Mouse (Mus musculus): Measurements from ENCODE around the gene Pias1. TPM values are rescaled to one million over a fixed set of nuclear protein-coding genes. Genes with fewer than 3 reads are reported as not detected.

The Pias1 gene
- total RNA-seq, 2 experiments from 2014 or later = 22.6 to 29.4 TPM

Other genes starting within 250 kb of the Pias1 start
- 10 to 100 TPM; 16.2 to 16.9 TPM for gene Fem1b, start 176.0 kb downstream of the Pias1 start, total RNA-seq (2021)
- 10 to 100 TPM; 23.8 to 26.6 TPM for gene Cln6, start 149.1 kb downstream of the Pias1 start, total RNA-seq (2021)
- 1 to 10 TPM; 1.1 to 1.4 TPM for gene Calml4, start 129.8 kb downstream of the Pias1 start, total RNA-seq (2021)
- under 1 TPM; 0.08 TPM for gene Skor1, start 161.0 kb upstream of the Pias1 start, total RNA-seq (2021)

Data from heart, postnatal 36 days (tissue).